Mouse (Mus musculus) adrenal gland, adult 8-10 months (tissue): ENCODE measurements around the gene Gm498. TPM values are rescaled to one million over a fixed set of nuclear protein-coding genes. Genes with fewer than 3 reads are reported as not detected.
A peak's percentile ranks its signal among the peaks of the same experiment; 100 is the strongest.

Source experiments
- DNase-seq: peaks from one replicate; pipeline ENCODE4 v3.0.0; 2022
- microRNA-seq, 2 experiments: library from miRNA; unstranded; fragments of <30 nt; microRNA quantifications; one replicate each; pipeline ENCODE4 v1.2.0; 2022
- total RNA-seq, 4 experiments: library from RNA; stranded (reverse); gene quantifications; 2 replicates each; pipeline ENCODE4 v1.2.4; 2022

Gm498 gene
- total RNA-seq, 4 experiments from 2014 or later: not detected

- no peak for DNase-seq
Observed at GRCm38 (mm10) chr7:143900667-143901066, 34.0 kb downstream of the Gm498 start.

GRCm38 (mm10) chr7:143905176-143905575 lies 38.5 kb downstream of the Gm498 start:
- no peak for DNase-seq

- DNase-seq: no peak
Observed at GRCm38 (mm10) chr7:143905606-143906005, 39.0 kb downstream of the Gm498 start.

GRCm38 (mm10) chr7:143913611-143914010 lies 47.0 kb downstream of the Gm498 start:
- peak; percentile 42 for DNase-seq

GRCm38 (mm10) chr7:143919031-143919679 lies 52.5 kb downstream of the Gm498 start:
- DNase-seq: no peak

GRCm38 (mm10) chr7:143929899-143930298 lies 63.3 kb downstream of the Gm498 start:
- DNase-seq: no peak

- no peak for DNase-seq
Observed at GRCm38 (mm10) chr7:143938647-143939046, 72.0 kb downstream of the Gm498 start.

- DNase-seq: no peak
Observed at GRCm38 (mm10) chr7:143939476-143939875, 72.8 kb downstream of the Gm498 start.

GRCm38 (mm10) chr7:143942941-143943691 lies 76.5 kb downstream of the Gm498 start:
- DNase-seq: no peak

- peak; percentile 8 for DNase-seq
Observed at GRCm38 (mm10) chr7:143944421-143944980, 77.9 kb downstream of the Gm498 start.

Small RNA genes lying within 50 kb of the gene (microRNA-seq; reads per million reads assigned to microRNA genes)
- 0 reads per million in 2 experiments for gene Mir6404

Other genes starting within 250 kb of the Gm498 start
- gene Tnfrsf26, start 238.1 kb upstream of the Gm498 start, total RNA-seq: 1 to 10 TPM in 3 of 4 experiments, under 1 TPM in 1; 0.77 to 1.5 (median 1.4) TPM
- gene Tnfrsf22, start 217.2 kb upstream of the Gm498 start, total RNA-seq: 1 to 10 TPM; 4.2 to 8.6 (median 5.5) TPM
- gene Tnfrsf23, start 181.0 kb upstream of the Gm498 start, total RNA-seq: 1 to 10 TPM; 3.0 to 4.8 (median 3.4) TPM
- gene Osbpl5, start 109.9 kb upstream of the Gm498 start, total RNA-seq: 10 to 100 TPM; 39.0 to 58.1 (median 45.3) TPM
- gene Mrgprg, start 99.8 kb upstream of the Gm498 start, total RNA-seq: 1 to 10 TPM in 2 of 4 experiments, under 1 TPM in 2; 0.28 to 2.1 (median 0.78) TPM
- gene Mrgpre, start 82.3 kb upstream of the Gm498 start, total RNA-seq: 1 to 10 TPM; 2.7 to 5.1 (median 3.9) TPM
- gene Nadsyn1, start 44.0 kb upstream of the Gm498 start, total RNA-seq: 10 to 100 TPM in 3 of 4 experiments, 1 to 10 TPM in 1; 9.2 to 17.5 (median 14.6) TPM
- gene Dhcr7, start 43.7 kb upstream of the Gm498 start, total RNA-seq: 1,000 to 10,000 TPM in 1 of 4 experiments, 100 to 1,000 TPM in 3; 583 to 1,249 (median 833) TPM
- 10 to 100 TPM; 15.1 to 28.5 (median 23.6) TPM for gene Shank2, start 135.1 kb downstream of the Gm498 start, total RNA-seq